Mouse (Mus musculus) gastrocnemius, postnatal 36 days (tissue): ENCODE measurements around the gene Col6a5. TPM values are rescaled to one million over a fixed set of nuclear protein-coding genes. Genes with fewer than 3 reads are reported as not detected.
A peak's percentile ranks its signal among the peaks of the same experiment; 100 is the strongest.

ENCODE experiments used
- DNase-seq, 2 experiments: peaks; one replicate each; pipeline ENCODE4 v3.0.0; 2022
- intact Hi-C: fragments of 180-260 bp; cut with DNase I; formaldehyde crosslinking; loops from one replicate; pipeline ENCODE4 v1.15.1; 2025
- long read RNA-seq, 2 experiments: library from polyadenylated mRNA; stranded (forward); transcript quantifications; one replicate each; pipeline ENCODE4 v2.0.0; 2021
- total RNA-seq, 2 experiments: library from RNA; stranded (reverse); gene quantifications; 2 replicates each; pipeline ENCODE4 v1.2.3; 2021

The Col6a5 gene
- under 1 TPM; 0.13 to 0.35 TPM for total RNA-seq
- long read RNA-seq, experiment 1, partial matches to known transcripts, result 0 of 1 reads
- long read RNA-seq, experiment 1, other reads (novel, unspliced or antisense), result 1 of 1 reads
- long read RNA-seq, experiment 2, partial matches to known transcripts, result 0 of 1 reads
- long read RNA-seq, experiment 2, other reads (novel, unspliced or antisense), result 1 of 1 reads

DNA sequence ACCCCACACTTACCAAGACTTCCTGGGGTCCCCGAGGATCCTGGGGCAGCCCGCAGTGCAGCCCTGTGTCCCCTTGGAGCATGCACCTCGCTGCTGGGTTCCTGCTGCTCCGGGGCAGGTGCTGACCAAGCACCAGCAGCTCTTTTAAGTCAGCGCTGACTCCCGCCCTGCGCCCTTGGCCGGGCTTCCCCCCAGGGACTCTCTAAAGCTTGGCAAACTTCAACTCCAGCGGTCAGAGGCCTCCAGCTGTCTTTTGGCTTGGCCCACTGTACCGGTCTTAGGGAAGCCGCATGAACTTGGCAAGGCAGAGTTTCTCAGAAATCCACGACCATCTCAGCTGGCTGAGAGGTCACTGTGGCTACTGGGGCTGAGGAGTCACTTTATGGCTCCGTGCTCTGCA, at the start of gene Col6a5:
Gene Col6a5 (minus strand): TSS at position 111 of the 400 bp plus-strand sequence.
- intact Hi-C loops, result no loop called here
- DNase-seq, result peak; percentile 33 to 42

DNA sequence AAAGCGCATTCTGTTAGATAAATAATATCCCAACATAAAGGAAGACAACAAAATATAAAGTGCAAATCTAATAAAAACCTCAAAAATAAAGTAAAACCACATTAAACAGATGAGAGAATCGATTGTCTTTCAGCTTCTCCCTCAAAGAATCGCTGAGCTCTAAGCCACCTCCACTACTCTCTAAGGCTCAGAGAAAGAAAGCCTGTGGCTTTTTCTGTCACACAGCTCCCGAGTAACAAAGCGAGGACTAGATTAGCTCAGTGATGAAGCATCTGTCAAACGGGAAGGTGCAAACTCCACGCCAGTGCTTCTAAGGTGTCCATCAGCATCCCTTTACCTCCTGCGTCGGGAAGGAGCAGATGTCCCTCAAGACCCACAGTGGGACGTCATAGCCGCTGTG, 37.5 kb upstream of the Col6a5 start:
- intact Hi-C loops, result no loop called here
- no peak for DNase-seq

DNA sequence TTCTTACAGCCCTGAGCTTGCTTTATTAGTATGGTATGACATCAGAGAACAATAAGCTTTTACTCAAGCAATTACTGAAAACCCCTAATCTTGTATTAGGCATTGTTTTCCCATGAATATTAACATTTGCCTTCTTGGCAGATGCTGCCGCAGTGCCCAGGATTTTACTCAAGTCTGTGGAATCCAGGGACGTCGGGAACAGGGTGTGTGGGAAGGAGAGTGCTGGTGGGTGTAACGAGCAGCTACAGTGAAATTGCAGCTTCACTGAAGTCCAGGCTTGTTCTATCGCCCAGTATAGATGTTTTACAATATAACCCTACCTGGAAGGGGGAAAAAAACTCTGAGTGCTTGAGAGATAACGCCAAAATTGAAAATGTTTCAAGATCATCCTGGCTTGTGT, 32.0 kb upstream of the Col6a5 start:
- intact Hi-C loops, result loop anchor here (5.0 kb wide), 1 partner anchor 300 kb away; no protein-coding TSS in a partner anchor
- no peak for DNase-seq

DNA sequence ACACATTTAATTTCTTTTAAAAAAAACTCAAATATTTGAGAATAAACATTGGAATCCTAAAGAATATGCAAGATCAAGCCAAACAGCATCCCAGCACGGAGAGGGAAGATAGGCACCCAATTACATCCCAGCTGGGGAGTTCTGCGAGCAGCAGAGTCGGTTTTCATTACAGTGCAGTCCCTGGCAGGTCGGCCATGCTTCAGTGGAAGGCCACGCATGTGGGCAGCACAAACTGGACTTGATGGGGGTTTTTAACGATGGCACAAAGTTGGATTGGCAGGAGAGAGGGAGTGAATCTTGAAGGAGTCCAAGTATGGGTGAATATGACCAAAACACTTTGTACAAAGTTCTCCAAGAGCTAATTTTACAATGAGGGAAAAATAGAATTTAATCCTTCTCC, 29.7 kb upstream of the Col6a5 start:
- intact Hi-C loops, result loop anchor here (5.0 kb wide), 1 partner anchor 298 kb away; no protein-coding TSS in a partner anchor
- no peak for DNase-seq

DNA sequence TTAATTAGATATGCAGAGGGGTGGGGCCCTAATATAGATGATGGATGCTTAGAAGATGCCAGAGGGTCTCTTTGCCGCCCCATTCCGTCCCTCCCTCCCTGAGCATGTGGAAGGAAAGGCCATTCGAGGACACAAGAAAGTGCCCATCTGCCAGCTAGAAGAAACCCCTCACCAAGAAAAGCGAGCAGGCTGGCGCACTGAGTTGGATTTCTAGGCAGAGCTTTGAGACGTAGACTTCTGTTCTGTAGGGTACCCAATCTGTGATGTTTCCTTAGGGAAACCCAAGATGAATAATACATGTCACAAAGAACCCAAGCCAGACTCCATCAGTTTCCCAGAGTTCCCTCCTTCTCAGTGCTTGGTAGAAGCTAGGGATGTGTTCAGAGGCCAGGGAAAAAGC, 29.0 kb upstream of the Col6a5 start:
- no peak for DNase-seq
- intact Hi-C loops, result no loop called here

DNA sequence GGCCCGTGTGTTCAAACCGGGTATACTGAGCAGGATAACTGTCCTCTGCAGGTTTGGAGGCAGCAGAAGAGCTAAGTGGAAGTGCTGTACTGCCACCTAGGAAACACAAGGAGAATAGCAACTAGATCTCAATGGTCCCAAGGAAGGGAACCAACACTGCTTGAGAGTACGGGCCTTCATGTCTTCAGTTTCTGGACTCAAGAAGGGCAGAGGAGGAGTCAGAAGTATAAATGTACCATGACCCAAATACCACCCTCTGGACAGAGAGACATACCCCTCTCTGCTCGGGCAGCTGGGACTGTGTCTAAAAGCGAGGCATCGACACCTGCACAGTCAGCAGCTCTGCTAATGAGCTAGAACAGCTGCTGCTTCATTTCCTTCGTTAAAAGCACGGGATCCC, 27.7 kb upstream of the Col6a5 start:
- intact Hi-C loops, result no loop called here
- no peak for DNase-seq

DNA sequence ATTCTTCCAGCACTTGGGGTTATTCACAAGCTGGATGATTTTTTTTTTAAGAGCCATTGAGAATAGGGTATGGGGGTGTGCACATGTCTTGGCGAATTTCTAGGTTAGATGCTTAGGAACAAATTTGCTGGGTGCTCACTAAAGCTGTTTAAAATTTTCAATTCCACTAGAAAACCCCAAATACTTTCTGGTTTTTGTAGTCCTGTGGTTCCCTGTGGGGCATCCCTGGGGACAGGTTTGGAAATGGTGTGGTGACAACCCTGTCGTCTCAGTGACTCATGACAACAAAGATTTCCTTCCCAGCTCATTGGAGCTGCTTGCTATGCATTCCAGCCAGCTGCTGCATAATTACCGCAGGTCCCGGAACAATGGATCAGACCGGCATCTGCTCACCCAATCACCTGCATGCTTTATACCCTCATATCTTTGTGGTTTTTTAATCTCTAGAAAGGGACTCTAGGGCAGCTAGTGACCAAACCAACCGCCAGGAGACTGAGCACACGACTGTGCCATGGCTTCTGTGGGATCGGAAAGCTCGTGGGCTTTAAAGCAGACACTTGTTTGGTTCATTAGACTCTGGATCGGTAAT, 24.6 kb upstream of the Col6a5 start:
- intact Hi-C loops, result no loop called here
- DNase-seq, result no peak

DNA sequence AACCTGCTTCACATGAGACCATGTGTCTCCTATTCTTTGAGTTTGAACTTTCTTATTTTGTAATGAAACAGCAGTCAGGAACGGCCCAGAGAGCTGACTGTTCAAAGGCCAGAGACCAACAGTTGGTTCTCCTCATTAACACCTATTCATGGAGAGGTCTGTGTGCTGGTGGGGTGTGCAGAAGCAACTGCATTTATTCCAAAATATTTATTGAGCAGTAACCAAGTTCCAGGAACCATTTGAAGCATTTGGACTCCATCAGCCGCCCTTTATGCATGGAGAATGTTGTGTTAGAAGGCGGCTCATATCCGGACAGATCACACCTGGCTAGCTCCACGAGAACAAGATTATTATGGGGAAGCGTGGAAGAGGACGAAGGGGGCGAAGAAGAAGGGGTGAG, 18.0 kb upstream of the Col6a5 start:
- intact Hi-C loops, result no loop called here

DNA sequence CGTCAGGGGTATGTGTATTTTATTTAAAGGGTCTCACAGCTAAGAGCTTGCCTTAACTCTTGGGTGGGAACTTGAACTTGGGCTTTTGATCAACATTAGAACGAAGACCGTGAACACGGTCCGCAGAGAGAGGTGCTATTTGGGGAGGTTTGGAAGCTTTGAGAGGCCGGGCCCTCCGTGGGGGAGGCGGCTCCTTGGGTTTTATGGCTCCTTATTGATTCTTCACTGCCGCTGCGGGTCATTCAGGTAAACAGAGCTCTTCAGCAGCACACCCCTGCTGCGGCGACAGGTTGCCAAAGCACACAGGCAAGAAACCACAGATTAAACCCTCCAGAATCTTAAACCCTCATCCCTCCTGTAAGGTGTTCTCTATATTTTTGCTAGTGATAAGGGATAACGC, 16.4 kb upstream of the Col6a5 start:
- DNase-seq, result no peak
- intact Hi-C loops, result no loop called here

More for the DNA sequence above, 18.0 kb upstream of the Col6a5 start:
- no peak for DNase-seq

DNA sequence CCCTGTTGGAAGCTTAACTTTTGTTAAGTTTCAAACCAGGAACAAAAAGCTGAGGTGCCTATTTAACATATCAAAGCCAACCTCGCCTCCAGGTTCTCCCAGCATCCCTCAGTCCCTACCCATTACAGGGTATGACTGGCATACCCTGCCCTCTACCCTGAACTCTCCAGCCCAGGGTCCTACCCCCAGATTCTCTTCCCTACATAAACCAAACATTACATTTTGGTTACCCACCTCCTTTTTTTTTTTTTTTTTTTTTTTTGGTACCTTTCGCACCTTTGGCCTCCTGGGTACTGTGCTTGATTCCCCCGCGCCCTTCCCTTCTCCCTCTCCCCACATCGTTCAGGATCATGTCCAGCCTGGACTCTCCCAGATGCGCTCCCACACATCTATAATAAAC, 15.9 kb upstream of the Col6a5 start:
- intact Hi-C loops, result no loop called here

DNA sequence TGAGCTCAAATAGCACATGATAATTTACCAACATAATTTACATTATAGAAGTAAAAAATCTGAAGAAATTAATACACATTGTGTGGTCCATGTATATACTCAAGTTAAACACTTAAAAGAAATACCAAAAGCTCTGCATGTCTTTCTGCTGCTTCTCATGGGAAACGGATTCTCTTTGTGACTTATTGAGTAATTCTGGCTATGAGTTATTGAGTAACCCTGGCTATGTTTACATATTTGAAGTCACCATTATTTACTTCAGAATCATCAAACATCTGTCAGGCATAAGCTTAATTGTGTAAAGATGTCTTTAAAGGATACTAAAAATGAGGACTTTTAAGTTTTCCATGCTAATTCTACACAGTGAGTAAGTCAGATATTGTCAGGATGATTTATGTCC, 13.3 kb upstream of the Col6a5 start:
- DNase-seq, result no peak

More for the DNA sequence above, 15.9 kb upstream of the Col6a5 start:
- no peak for DNase-seq

DNA sequence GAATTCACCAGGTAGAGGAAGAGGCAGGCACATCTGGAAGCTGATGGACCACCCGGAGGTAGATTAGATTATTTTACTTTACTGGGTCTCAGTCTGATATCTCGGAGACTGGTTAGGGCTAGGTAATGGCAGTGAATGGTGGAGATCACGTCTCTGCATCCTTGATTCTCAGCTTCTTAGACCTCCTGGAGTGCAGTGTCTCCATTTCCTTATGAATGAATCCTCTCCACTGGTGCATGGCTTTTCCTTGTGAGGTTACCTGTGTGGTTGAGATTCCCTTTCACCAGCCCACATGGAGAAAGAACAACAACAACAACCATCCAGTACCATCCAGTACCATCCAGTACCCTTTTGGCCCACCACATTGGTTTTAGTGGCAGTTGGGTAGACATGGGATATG, 11.6 kb upstream of the Col6a5 start:
- no peak for DNase-seq
- intact Hi-C loops, result no loop called here

More for the DNA sequence above, 13.3 kb upstream of the Col6a5 start:
- intact Hi-C loops, result no loop called here

DNA sequence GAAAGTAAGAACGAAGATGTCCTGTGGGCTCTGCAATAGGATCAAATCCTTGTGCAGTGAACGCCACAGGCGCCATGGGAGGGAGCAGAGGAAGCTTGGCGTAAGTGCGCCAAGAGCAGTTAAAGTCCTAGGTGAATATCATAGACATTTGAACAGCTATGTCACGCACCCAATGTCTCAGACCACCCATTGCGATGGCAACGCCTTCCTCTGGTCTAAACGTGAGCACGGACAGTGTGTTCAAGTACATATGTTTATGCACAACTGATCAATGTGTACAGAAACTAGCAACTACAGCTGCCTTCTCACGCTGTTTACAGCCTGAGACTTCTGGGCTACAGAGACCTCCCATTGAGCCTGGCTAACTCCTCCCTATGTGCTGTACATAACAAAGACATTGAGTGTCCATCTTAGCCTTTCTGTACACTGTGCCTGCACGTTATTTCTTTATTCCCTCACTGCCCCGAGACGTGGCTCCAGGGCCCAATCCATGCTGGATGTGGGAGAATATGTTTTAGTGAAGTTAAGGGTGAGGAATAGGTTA, 11.0 kb upstream of the Col6a5 start:
- DNase-seq, result no peak
- intact Hi-C loops, result no loop called here

DNA sequence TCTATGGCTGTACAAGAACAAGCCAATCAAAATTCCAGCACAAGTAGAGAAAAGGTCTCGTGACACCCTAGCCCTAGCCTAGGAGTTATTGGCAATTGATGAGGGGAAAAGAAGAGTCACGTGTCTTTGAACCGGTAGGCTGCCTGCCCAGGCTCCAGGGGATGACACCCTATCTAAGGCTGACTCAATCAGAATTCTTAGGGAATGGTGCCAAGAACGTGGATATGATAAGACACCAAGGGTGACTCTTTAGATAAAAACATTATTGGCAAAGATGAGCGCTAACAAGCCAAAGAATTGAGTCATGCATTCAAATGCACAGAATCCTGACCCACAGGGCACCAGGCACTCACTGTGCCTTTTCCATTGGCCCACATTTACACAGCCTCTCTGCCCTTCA, 10.5 kb upstream of the Col6a5 start:
- no peak for DNase-seq
- intact Hi-C loops, result no loop called here

DNA sequence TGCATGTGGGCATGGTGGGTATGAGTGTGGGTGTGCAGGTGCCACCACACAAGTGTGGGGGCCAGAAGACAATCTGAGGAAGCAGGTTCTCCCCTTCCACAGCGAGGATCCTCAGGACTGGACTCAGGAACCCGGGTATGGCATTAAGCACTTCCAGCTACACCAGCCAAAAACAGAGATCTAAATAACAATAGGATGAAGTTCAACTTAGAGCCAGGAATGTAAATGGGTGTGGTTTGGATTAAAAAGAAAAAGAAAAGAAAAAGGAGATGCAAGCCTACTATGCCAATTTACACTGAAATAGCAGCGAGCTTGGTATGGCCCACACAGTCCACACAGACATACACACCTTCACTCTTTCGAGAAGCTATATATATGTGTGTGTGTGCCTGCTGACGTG, 7.5 kb upstream of the Col6a5 start:
- intact Hi-C loops, result no loop called here
- DNase-seq, result no peak

DNA sequence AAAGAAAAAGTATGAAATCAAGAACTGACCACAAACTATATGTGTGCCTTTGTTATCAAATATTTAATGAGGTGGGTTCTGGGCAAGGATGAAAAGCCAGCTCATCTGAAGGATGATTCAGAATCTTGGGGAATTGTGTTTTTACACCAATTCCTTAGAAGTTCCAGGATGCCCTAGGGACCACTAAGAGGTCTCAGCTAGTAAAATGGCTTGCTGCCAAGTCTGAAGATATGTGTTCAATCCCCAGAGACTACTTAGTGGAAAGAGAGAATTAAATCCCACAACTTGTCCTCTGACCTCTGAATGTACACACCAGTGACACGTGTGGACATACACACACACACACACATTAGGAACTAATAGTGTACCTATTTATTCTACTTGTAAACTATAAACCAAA, 1.3 kb downstream of the Col6a5 start:
- intact Hi-C loops, result no loop called here
- no peak for DNase-seq

DNA sequence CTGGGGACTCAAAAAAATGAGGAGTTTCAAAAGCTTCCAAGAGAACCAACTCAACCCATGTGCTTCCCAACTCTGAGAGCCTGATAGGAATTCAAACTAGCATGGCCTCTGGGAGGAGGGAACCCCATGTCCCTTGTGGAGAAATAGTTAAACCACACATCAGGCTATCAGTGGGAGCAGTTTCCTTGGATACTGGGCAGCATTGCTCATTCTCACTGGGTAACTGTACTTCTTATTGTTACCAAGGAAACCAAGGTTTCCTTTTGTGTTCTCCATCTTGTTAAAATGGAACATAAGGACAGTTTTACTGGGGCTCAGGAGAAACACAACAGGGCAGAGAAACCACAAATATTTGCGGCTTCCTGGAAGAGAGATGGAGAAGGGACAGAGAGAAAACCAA, 10.7 kb downstream of the Col6a5 start:
- intact Hi-C loops, result no loop called here
- no peak for DNase-seq

DNA sequence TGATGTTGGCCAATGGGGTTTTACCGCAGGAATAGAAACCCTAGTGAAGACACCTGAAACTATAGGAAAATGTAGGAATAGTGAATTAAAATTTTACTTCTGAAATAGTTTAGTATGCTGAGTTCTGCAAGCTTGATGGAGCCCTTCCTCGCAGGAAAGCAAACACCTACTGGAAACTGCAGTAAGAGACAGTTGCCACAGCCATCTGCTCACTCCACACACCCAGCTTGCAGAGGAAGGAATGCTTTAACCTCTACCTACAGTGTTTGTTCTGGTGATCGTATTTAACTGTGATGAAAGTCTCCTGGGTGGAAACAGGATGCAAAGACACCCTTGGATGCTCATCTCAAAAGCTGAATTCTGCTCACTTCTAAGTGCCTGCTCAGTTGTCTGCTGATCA, 12.9 kb downstream of the Col6a5 start:
- intact Hi-C loops, result no loop called here
- DNase-seq, result no peak

DNA sequence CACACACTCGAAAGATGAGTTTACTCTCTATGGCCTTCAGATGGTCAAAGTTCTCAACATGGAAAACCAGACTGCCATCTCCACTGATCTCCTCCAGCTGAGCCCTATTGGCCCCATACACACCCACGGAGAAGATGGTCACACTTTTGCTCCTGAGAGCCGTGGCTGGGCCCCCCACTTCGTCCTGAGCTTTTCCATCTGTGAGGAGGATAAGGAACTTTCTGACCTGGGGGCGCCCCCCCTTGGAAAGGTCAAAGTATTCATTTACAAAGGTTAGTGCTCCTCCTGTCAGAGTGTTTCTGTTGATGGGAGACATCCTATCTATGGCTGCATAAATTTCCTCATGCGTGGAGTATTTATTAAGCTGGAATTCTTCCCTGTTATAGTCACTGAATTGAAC, 26.6 kb downstream of the Col6a5 start:
- intact Hi-C loops, result no loop called here
- no peak for DNase-seq

DNA sequence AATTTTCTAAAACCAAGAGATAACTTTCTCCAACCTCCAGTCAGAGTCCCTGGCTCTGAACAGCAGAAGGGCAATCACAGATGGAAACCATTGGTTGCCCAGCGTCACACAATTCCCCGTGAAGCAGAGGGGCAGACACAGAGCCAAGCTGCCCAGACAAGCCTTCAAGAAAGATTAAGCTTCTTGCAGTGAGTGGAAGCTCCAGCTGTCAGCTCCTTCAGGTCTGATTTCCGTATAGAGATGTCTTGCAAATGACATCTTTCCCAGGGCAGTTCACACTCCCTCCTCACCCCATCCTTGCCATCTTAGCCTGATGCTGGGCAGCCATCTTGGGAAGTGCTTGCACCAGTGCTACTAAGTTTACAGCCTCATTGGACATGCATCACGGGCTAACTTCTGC, 31.2 kb downstream of the Col6a5 start:
- intact Hi-C loops, result no loop called here
- DNase-seq, result no peak

DNA sequence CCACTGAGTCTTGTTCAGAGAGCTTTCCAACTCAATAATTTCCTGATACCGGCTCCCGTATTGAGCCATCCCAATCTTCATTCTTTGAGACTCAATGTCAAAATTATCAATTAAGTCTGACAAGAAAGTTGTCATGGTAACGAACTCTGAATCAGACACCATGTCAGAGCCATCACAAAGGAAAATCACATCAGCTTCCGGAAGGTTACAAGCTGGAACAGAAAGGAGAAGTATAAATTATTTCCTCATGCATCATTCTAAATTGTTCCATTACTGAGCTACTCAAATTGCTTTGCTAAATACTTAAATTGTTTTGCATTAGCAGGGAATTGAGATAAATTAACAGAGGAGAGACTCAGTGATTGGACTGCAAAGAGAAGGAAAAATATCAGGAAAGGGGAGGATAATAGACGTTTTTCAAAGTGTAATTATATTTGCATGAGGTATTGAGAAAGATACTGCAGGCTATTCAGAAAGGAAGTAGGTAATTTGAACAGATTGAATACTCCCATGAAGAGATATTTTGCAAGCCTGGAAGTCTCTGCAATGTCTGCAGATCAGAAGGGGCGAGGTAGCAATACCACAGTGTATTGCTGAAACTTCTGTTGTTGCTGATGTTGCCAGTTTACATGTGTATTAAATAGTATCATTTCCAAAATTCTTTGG, 31.9 kb downstream of the Col6a5 start:
- no peak for DNase-seq
- intact Hi-C loops, result no loop called here

DNA sequence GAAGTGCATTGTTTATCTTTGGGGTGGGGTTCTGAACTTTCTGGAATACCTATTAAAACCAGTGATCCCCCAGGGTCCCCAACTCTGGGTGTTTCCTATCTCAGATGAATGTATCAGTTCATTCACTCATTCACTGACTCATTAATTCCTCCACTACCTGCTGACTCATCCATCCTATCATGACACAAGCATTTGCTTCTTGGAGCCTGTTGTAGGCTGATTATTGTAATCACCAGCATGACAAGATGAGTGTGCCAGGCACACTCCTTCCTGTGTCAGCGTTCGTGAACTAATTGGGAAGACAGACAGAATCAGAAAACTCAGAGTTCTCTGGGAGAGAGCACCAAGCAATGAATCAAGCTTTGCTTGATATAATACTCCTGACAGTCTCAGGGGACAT, 36.8 kb downstream of the Col6a5 start:
- DNase-seq, result no peak
- intact Hi-C loops, result no loop called here
